Mouse (Mus musculus) intestine, embryonic 14.5 days (tissue): ENCODE data around the gene Prkag2. TPM values are rescaled to one million over a fixed set of nuclear protein-coding genes. Genes with fewer than 3 reads are reported as not detected.

ENCODE experiments used
- ATAC-seq: fragments of 200-750 bp; cut with Nextera tagmentation; replicated peaks from 2 replicates; pipeline ENCODE4 v1.8.0; 2017; ENCODE audit warnings: low read depth, moderate number of reproducible peaks, moderate TSS enrichment, moderate library complexity; ENCODE audit not compliant: low FRiP score, low TSS enrichment
- DNase-seq: peaks from one replicate; pipeline ENCODE4 v3.0.0-alpha.2; 2018; ENCODE audit warnings: low spot score
- H3K27ac ChIP-seq: fragments of 300-500 bp; sonication (generic); 2 replicates; pipeline ENCODE4 v1.5.1; 2014; ENCODE audit warnings: low read depth, mild to moderate bottlenecking, control low read depth
- H3K27me3 ChIP-seq: fragments of 300-500 bp; sonication (generic); replicated peaks from 2 replicates; pipeline ENCODE4 v1.6.1; 2014; ENCODE audit warnings: low read length, control low read depth; ENCODE audit not compliant: control insufficient read depth, insufficient read depth
- H3K36me3 ChIP-seq: fragments of 300-500 bp; sonication (generic); 2 replicates; pipeline ENCODE4 v1.6.1; 2014; ENCODE audit warnings: low read length, control low read depth; ENCODE audit not compliant: control insufficient read depth, insufficient read depth
- H3K4me1 ChIP-seq: fragments of 300-500 bp; sonication (generic); replicated peaks from 2 replicates; pipeline ENCODE4 v1.6.1; 2014; ENCODE audit warnings: low read length, control low read depth, mixed read lengths; ENCODE audit not compliant: control insufficient read depth, insufficient read depth
- H3K4me2 ChIP-seq: fragments of 300-500 bp; sonication (generic); 2 replicates; pipeline ENCODE4 v1.6.1; 2014; ENCODE audit warnings: low read length
- H3K4me3 ChIP-seq: fragments of 300-500 bp; sonication (generic); 2 replicates; pipeline ENCODE4 v1.5.1; 2014; ENCODE audit warnings: low read depth, low read length, control low read depth, mixed read lengths
- H3K9ac ChIP-seq: fragments of 300-500 bp; sonication (generic); 2 replicates; pipeline ENCODE4 v1.6.1; 2014; ENCODE audit warnings: mild to moderate bottlenecking, low read length
- H3K9me3 ChIP-seq: fragments of 300-500 bp; sonication (generic); 2 replicates; pipeline ENCODE4 v1.6.1; 2016; ENCODE audit warnings: low read length, control low read depth; ENCODE audit not compliant: control insufficient read depth
- WGBS: fragments of 180-500 bp; shearing (Covaris S2); extraction: QIAGEN DNeasy Blood & Tissue Kit; methylation state at CpG from one replicate; pipeline ENCODE4 v1.1.7; 2014; 5-methylcytosine and 5-hydroxymethylcytosine counted together
- polyA plus RNA-seq: library from polyadenylated mRNA; unstranded; fragments of >200 nt; fragmentation: Nextera tagmentation; extraction: Ambion mirVana; gene quantifications from 2 replicates; pipeline ENCODE4 v1.2.1, GENCODE M21; 2014

The Prkag2 gene
- polyA plus RNA-seq, 1 experiment from 2014 or later = 52.1 TPM

DNA sequence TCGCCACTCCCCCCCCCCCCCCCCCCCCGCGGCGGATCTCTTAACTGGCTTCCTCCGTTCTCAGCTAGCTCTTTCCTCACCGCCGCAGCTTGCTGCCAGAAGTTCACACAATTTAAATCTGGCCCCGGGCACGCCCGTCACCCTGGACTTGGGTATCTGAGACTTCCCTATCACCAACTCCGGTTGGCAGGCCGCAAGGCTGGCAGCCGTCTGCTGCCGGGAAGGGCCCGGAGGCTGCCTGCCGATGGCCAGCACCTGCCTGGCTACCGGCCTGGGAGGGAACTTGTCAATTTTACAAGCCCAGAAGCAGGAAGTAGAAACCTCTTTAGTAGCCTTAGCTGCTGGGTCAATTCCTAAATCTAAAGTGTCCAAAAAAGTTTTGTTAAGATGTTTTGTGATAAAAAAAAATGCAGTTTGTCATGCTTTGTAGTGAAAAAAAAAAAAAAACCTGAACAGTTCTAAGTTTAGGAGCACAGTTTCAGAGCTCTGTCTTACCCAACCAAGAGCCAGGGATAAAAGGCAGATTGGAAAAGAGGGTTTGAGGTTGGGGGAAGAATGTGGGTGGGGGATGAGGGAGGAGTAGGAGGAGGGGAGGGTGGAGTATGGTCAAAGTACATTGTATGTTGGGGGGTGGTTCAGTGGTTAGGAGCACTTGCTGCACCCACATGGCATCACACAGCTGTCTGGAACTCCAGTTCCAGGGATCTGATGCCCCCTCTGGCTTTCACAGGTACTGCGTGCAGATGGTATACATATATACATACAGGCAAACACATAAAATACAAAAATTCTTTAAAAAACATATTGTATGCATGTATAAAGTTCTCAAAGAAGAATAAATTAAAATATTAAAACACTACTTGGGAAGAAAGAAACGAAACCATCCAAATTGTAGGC lies 191.4 kb downstream of the Prkag2 start:
- Histone ChIP-seq H3K36me3 (peaks cover 5% of the 10 kb centered on the region; the same call in 1 of the 2 replicates), H3K9ac (peak overlapping the region; percentile 86), H3K27ac (peak overlapping the region; percentile 93), H3K4me1 (peaks cover 15% of the 10 kb centered on the region), H3K4me2 (peak overlapping the region; percentile 81), H3K4me3 (peak overlapping the region; percentile 83), H3K9me3 (no peaks in the 10 kb centered on the region), H3K27me3 (no peaks in the 10 kb centered on the region)
- ATAC-seq (peak; percentile 48; the same call in 1 of the 2 replicates), DNase-seq (peak; percentile 93)
- WGBS = 12% methylated on average over 15 of the region's 19 CpGs

DNA sequence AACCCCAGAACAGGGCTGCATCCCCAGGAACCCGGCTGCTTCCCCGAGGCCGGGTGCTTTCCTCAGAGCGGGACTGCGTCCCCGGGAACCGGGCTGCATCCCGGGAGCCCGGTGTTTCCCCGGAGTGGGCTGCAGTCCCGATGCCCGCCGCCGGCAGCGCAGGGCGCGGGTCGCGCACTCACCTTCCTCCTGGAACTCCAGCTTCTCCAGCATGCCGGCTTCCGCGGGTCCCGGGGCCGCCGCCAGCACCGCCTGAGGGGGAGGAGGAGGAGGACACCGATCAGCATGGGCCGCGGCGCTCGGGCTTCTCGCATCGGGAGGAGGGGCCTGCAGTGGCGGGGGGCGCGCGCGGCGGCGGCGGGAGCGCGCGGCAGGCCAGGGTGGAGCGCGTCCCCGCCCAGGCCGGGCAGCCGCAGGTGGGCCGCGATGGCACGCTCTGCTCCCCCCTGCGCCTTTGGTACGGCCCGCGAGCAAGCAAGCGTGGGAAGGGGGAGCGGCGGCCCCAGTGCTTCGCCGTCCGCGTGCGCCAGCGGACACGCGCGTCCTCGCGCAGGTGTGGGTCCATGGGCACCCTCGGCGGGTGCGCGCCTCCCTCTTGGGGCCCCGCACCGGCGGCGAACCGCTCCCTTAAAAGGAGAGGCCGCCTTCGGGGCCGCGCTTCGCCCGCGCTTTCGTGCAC lies 192.2 kb downstream of the Prkag2 start:
- ATAC-seq = peak; percentile 94
- WGBS = under 1% methylated on average over 45 of the region's 87 CpGs
- H3K4me1 ChIP-seq = peaks cover 15% of the 10 kb centered on the region

DNA sequence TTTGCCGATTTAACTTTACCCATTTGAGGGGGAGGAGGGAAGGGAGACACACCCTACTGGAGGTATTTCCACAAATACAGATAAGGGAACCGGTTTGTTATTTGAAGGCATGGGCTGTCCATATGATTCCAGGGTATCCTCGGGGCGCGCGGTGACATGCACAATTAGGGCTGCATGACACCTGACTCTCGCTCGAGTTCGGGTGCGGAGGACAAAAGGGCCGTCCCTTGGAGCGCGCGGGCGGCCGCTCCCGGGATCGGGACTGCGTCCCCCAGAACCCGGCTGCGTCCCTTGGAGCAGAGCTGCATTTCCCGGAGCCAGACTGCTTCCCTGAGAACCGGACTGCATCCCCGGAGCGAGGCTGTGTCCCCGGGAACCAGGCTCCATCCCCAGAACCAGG lies 192.7 kb downstream of the Prkag2 start:
- peaks cover 15% of the 10 kb centered on the region for H3K4me1 ChIP-seq
- ATAC-seq (peak; percentile 49), DNase-seq (no peak)
- WGBS = under 1% methylated on average over 26 of the region's 26 CpGs
- peak overlapping the region; percentile 86 for H3K9ac ChIP-seq
- H3K27ac ChIP-seq = peak overlapping the region; percentile 93
- peak overlapping the region; percentile 81 for H3K4me2 ChIP-seq
- H3K4me3 ChIP-seq = peak overlapping the region; percentile 83
- H3K27me3 ChIP-seq = no peaks in the 10 kb centered on the region
- H3K36me3 ChIP-seq = peaks cover 5% of the 10 kb centered on the region; the same call in 1 of the 2 replicates
- H3K9me3 ChIP-seq = no peaks in the 10 kb centered on the region

More for the DNA sequence above, 192.2 kb downstream of the Prkag2 start:
- H3K9ac ChIP-seq = peak overlapping the region; percentile 86
- H3K9me3 ChIP-seq = no peaks in the 10 kb centered on the region
- no peaks in the 10 kb centered on the region for H3K27me3 ChIP-seq
- H3K4me2 ChIP-seq = peak overlapping the region; percentile 81
- peak overlapping the region; percentile 93 for H3K27ac ChIP-seq
- peak overlapping the region; percentile 83 for H3K4me3 ChIP-seq
- no peak for DNase-seq
- peaks cover 5% of the 10 kb centered on the region; the same call in 1 of the 2 replicates for H3K36me3 ChIP-seq

DNA sequence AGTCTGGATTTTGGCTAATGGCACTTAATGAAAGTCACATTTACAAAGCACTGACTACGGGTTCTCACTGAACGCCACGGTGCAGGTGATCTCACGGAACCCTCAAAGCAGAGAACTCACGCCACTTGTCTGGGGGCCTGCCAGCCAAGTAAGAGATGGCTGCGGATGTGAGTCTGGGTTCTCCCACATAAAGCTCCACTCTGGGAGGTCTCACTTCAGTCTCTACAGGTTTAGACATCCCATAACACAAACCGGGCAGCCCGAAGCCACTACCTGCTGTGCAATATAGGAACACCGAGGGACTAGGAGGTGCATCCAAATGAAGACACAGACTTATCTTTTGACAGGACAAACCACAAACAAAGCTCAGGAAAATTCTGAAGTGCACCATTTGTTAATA lies 193.6 kb downstream of the Prkag2 start:
- H3K9ac ChIP-seq = no peak overlapping the region; the same call in 1 of the 2 replicates
- WGBS = 70% methylated on average over 9 of the region's 9 CpGs
- H3K4me1 ChIP-seq = peaks cover 15% of the 10 kb centered on the region
- peak overlapping the region; percentile 81 for H3K4me2 ChIP-seq
- DNase-seq (no peak), ATAC-seq (no peak)
- H3K36me3 ChIP-seq = peaks cover 5% of the 10 kb centered on the region; the same call in 1 of the 2 replicates
- peak overlapping the region; percentile 83 for H3K4me3 ChIP-seq
- no peaks in the 10 kb centered on the region for H3K9me3 ChIP-seq
- no peaks in the 10 kb centered on the region for H3K27me3 ChIP-seq
- no peak overlapping the region for H3K27ac ChIP-seq

DNA sequence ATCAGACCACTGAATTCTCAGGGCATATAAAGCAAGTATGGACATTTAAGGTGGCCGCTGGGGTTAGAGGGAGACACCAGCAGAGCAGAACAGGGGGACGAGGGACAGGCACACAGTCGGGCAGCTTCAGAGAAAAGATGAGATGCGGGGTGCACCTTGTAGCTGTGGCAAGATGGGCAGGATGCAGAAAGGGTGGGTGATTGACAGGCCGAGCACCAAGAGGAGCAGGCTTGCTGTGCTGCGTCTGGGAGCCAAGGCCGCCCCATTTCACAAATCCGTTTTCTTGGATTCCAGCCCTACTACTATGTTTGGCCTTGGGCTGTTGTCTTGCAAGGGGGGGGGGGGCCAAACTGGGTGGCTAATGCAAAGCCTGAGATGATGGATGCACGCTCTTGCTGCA lies 195.5 kb downstream of the Prkag2 start:
- Histone ChIP-seq H3K36me3 (peaks cover 5% of the 10 kb centered on the region; the same call in 1 of the 2 replicates), H3K4me2 (no peak overlapping the region), H3K9ac (no peak overlapping the region), H3K27ac (no peak overlapping the region), H3K9me3 (no peaks in the 10 kb centered on the region), H3K27me3 (no peaks in the 10 kb centered on the region), H3K4me3 (no peak overlapping the region), H3K4me1 (peaks cover 15% of the 10 kb centered on the region)
- WGBS = 89% methylated on average over 9 of the region's 9 CpGs
- DNase-seq (no peak), ATAC-seq (no peak)

DNA sequence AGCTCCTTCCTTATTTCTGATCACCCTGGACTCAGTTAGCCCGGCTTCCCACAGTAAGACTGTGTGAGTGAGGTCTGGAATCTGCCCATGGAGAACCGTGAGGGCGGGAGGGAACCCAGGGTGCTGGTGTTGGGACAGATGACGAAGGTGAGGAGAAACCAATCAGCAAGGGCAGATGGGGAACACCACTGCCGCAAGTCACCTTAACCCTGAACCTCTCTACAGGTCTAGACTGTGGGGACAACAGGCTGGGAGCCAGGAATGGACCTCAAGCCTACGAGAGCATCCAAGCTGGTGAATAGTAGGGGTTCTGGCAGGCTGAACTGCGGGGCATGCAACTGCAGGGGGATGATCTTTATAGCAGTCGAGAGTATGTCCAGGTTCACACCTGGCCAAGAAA lies 196.0 kb downstream of the Prkag2 start:
- WGBS = 92% methylated on average over 8 of the region's 8 CpGs
- ATAC-seq = no peak

DNA sequence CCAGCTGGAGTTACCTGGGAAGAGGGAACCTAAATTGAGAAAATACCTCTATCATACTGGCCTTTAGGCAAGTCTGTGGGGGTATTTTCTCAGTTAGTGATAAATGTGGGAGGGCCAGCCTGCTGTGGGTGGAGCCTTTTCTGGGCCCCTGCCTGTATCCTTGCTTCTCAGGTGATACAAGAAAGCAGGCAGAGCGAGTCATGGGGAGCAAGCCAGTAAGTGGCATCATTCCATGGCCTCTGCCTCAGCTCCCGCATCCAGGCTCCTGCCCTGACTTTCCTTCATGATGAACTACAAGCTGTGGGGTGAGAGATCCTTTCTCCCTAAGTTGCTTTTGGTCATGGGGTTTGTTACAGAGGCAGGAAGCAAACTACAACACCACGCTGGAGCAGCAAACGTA lies 196.4 kb downstream of the Prkag2 start:
- DNase-seq = no peak
- Histone ChIP-seq H3K9me3 (no peaks in the 10 kb centered on the region), H3K4me3 (no peak overlapping the region), H3K36me3 (peaks cover 5% of the 10 kb centered on the region; the same call in 1 of the 2 replicates), H3K4me2 (no peak overlapping the region), H3K27ac (no peak overlapping the region), H3K9ac (no peak overlapping the region), H3K27me3 (no peaks in the 10 kb centered on the region), H3K4me1 (peaks cover 15% of the 10 kb centered on the region)
- 88% methylated on average over 4 of the region's 4 CpGs for WGBS
- ATAC-seq = no peak

More for the DNA sequence above, 196.0 kb downstream of the Prkag2 start:
- Histone ChIP-seq H3K9me3 (no peaks in the 10 kb centered on the region), H3K4me1 (peaks cover 15% of the 10 kb centered on the region), H3K4me2 (no peak overlapping the region), H3K9ac (no peak overlapping the region), H3K4me3 (no peak overlapping the region), H3K27ac (no peak overlapping the region), H3K36me3 (peaks cover 5% of the 10 kb centered on the region; the same call in 1 of the 2 replicates), H3K27me3 (no peaks in the 10 kb centered on the region)
- DNase-seq = no peak

DNA sequence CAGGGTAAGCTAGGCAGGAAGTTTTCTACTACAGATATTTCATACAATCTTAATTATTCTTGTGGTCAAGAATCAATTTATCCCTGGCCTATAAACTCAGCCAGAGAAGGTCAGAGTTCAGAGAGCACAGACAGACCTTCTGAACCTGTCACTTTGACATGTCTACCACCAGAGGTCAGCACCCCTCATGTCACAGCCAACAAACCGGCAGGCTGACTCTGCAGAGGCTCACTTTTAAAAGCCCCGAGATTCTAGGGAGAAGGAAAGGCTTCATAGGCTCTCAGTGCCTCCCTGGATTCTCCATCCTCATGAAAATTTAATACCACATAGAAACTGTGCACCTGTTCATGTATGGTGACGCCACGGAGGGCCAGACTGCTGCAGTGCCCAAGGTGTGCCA lies 197.6 kb downstream of the Prkag2 start:
- peaks cover 5% of the 10 kb centered on the region; the same call in 1 of the 2 replicates for H3K36me3 ChIP-seq
- DNase-seq (peak; percentile 53), ATAC-seq (no peak; the same call in 1 of the 2 replicates)
- H3K4me3 ChIP-seq = no peak overlapping the region
- H3K9me3 ChIP-seq = no peaks in the 10 kb centered on the region
- no peak overlapping the region for H3K4me2 ChIP-seq
- WGBS = 35% methylated on average over 4 of the region's 4 CpGs
- no peak overlapping the region for H3K27ac ChIP-seq
- H3K27me3 ChIP-seq = no peaks in the 10 kb centered on the region
- H3K4me1 ChIP-seq = peaks cover 15% of the 10 kb centered on the region
- H3K9ac ChIP-seq = no peak overlapping the region
